Mouse (Mus musculus) brain, embryonic 14.5 days (tissue): Measurements from ENCODE around the gene Cdc42ep2.

Experiments
- CTCF ChIP-seq: fragments of 200-500 bp; IDR thresholded peaks from 2 replicates; pipeline ENCODE4 v1.5.1; 2012; ENCODE audit warnings: inconsistent platforms, mild to moderate bottlenecking, moderate library complexity, borderline replicate concordance; ENCODE audit not compliant: insufficient read depth, insufficient read length; ENCODE audit errors: extremely low read depth
- POLR2A ChIP-seq: fragments of 200-500 bp; IDR thresholded peaks from 2 replicates; pipeline ENCODE4 v1.6.1; 2012; ENCODE audit warnings: mild to moderate bottlenecking, inconsistent platforms, borderline replicate concordance; ENCODE audit not compliant: poor library complexity, insufficient read depth, insufficient read length, severe bottlenecking; ENCODE audit errors: extremely low read depth

- TF ChIP-seq CTCF (no peak), POLR2A (no peak)
Observed at GRCm38 (mm10) chr19:5935266-5935665, 10.7 kb upstream of the Cdc42ep2 start.
